Mouse (Mus musculus): Measurements from ENCODE around the gene Cryl1.

GRCm38 (mm10) chr14:57392278-57392677 lies 6.1 kb downstream of the Cryl1 start:
- TF ChIP-seq CTCF (IDR thresholded peaks at IDR 0.05 in 2 of 3, conservative IDR thresholded peaks at IDR 0.05 in 1 of 3; ENCODE audit: control insufficient read depth in 1 of 3, insufficient read depth in 1 of 3, low read depth in 2 of 3, low read length in 3 of 3, poor library complexity in 1 of 3, severe bottlenecking in 1 of 3), result no peak
- TF ChIP-seq POLR2A (IDR thresholded peaks at IDR 0.05; ENCODE audit: control insufficient read depth in 1 of 2, insufficient read depth in 1 of 2, low read depth in 1 of 2, low read length in 2 of 2, poor library complexity in 1 of 2), result no peak
- TF ChIP-seq ZC3H11A (IDR thresholded peaks at IDR 0.05; ENCODE audit: low read depth, low read length), result no peak
- TF ChIP-seq TCF12 (IDR thresholded peaks at IDR 0.05; ENCODE audit: low read depth, low read length), result no peak
- no peak for TF ChIP-seq CHD1 (IDR thresholded peaks at IDR 0.05; ENCODE audit: low read depth, low read length)
- no peak for TF ChIP-seq USF1 (IDR thresholded peaks at IDR 0.05; ENCODE audit: low read depth, low read length)
- no peak for TF ChIP-seq MAX (IDR thresholded peaks at IDR 0.05; ENCODE audit: low read length)
- no peak for TF ChIP-seq ZMIZ1 (IDR thresholded peaks at IDR 0.05; ENCODE audit: low read depth, low read length)

Data from MEL (cell line).